Mouse (Mus musculus) megakaryocyte, embryonic 14.5 days (primary cell): Measurements from ENCODE around the gene Imp3.

Experiments
- FLI1 ChIP-seq: IDR thresholded peaks from 2 replicates; pipeline ENCODE4 v1.6.1; 2012; ENCODE audit warnings: low read length, inconsistent platforms, mixed read lengths
- GATA1 ChIP-seq: IDR thresholded peaks from 3 replicates; pipeline ENCODE4 v1.6.1; 2012; ENCODE audit warnings: mixed read lengths, low read length, inconsistent platforms, borderline replicate concordance

- no peak for TF ChIP-seq GATA1
- TF ChIP-seq FLI1 = no peak
Observed at GRCm38 (mm10) chr9:56975199-56975598, 37.9 kb downstream of the Imp3 start.
